Mouse (Mus musculus) midbrain, postnatal 0 days (tissue): Measurements from ENCODE around the gene Olfr159. TPM values are rescaled to one million over a fixed set of nuclear protein-coding genes. Genes with fewer than 3 reads are reported as not detected.

Experiments
- ATAC-seq: fragments of 200-750 bp; cut with Nextera tagmentation; 2 replicates; pipeline ENCODE4 v1.8.0; 2017; ENCODE audit warnings: moderate number of reproducible peaks, mild to moderate bottlenecking, moderate TSS enrichment, moderate library complexity; ENCODE audit not compliant: low FRiP score
- DNase-seq: peaks from one replicate; pipeline ENCODE4 v3.0.0-alpha.2; 2015; ENCODE audit warnings: low spot score
- H3K27ac ChIP-seq: fragments of 300-500 bp; sonication (generic); 2 replicates; pipeline ENCODE4 v1.5.1; 2014; ENCODE audit warnings: low read depth, mild to moderate bottlenecking, low read length, mixed read lengths
- H3K27me3 ChIP-seq: fragments of 300-500 bp; sonication (generic); 2 replicates; pipeline ENCODE4 v1.6.1; 2014; ENCODE audit warnings: low read length, control low read depth, mixed read lengths; ENCODE audit not compliant: insufficient read depth
- H3K36me3 ChIP-seq: fragments of 300-500 bp; sonication (generic); 2 replicates; pipeline ENCODE4 v1.6.1; 2014; ENCODE audit warnings: low read length, control low read depth, mixed read lengths; ENCODE audit not compliant: insufficient read depth
- H3K4me1 ChIP-seq: fragments of 300-500 bp; sonication (generic); 2 replicates; pipeline ENCODE4 v1.6.1; 2014; ENCODE audit warnings: mild to moderate bottlenecking, control low read depth, antibody characterized with exemption, low read length, mixed read lengths; ENCODE audit not compliant: insufficient read depth
- H3K4me2 ChIP-seq: fragments of 300-500 bp; sonication (generic); 2 replicates; pipeline ENCODE4 v1.6.1; 2014; ENCODE audit warnings: low read depth, mild to moderate bottlenecking, low read length, mixed read lengths; ENCODE audit not compliant: poor library complexity, severe bottlenecking
- H3K4me3 ChIP-seq: fragments of 300-500 bp; sonication (generic); 2 replicates; pipeline ENCODE4 v1.5.1; 2014; ENCODE audit warnings: low read depth, mild to moderate bottlenecking, low read length, moderate library complexity
- H3K9ac ChIP-seq: fragments of 300-500 bp; sonication (generic); replicated peaks from 2 replicates; pipeline ENCODE4 v1.6.1; 2014; ENCODE audit warnings: mild to moderate bottlenecking, low read length, moderate library complexity, mixed read lengths; ENCODE audit not compliant: poor library complexity, severe bottlenecking
- H3K9me3 ChIP-seq: fragments of 300-500 bp; sonication (generic); 2 replicates; pipeline ENCODE4 v1.6.1; 2016; ENCODE audit warnings: low read length, control low read depth
- CTCF ChIP-seq: IDR thresholded peaks from 2 replicates; pipeline ENCODE4 v1.5.1; 2016; ENCODE audit warnings: antibody characterized with exemption, mild to moderate bottlenecking
- WGBS: fragments of 180-500 bp; shearing (Covaris S2); extraction: QIAGEN DNeasy Blood & Tissue Kit; methylation state at CpG from one replicate; pipeline ENCODE4 v1.1.7; 2014; 5-methylcytosine and 5-hydroxymethylcytosine counted together
- polyA plus RNA-seq: library from polyadenylated mRNA; unstranded; fragments of >200 nt; fragmentation: Nextera tagmentation; extraction: Ambion mirVana; gene quantifications from 2 replicates; pipeline ENCODE4 v1.2.1, GENCODE M21; 2015
- total RNA-seq: library from RNA; depleted of rRNA; stranded (reverse); fragments of >200 nt; gene quantifications from 2 replicates; pipeline ENCODE4 v1.2.3, GENCODE M21; 2014; rRNA removed

The Olfr159 gene
- total and polyA plus RNA-seq, 2 experiments from 2014 or later, result not detected

- TF ChIP-seq CTCF, result no peak
- Histone ChIP-seq H3K4me1 (no peaks in the 10 kb centered on the region), H3K27ac (no peak overlapping the region), H3K9me3 (no peaks in the 10 kb centered on the region), H3K4me2 (no peak overlapping the region), H3K9ac (no peak overlapping the region), H3K36me3 (no peaks in the 10 kb centered on the region), H3K4me3 (no peak overlapping the region), H3K27me3 (no peaks in the 10 kb centered on the region)
- peak; percentile 18 for DNase-seq
- 53% methylated on average over 14 of the region's 16 CpGs for WGBS
- no peak for ATAC-seq
These were observed 50.1 kb downstream of the Olfr159 start for GRCm38 (mm10) chr4:43720491-43721228.

Other genes with a start within 250 kb of the Olfr159 start
- gene Tpm2, start 247.2 kb downstream of the Olfr159 start, total RNA-seq, result 1.5 and 3.1 TPM in 2 replicates
- gene Tpm2, start 247.2 kb downstream of the Olfr159 start, polyA plus RNA-seq, result 6.2 and 6.6 TPM in 2 replicates
- gene Creb3, start 208.7 kb downstream of the Olfr159 start, total RNA-seq, result 45.4 and 50.4 TPM in 2 replicates
- gene Creb3, start 208.7 kb downstream of the Olfr159 start, polyA plus RNA-seq, result 85.2 and 91.2 TPM in 2 replicates
- gene Tln1, start 208.3 kb downstream of the Olfr159 start, total RNA-seq, result 41.3 and 44.4 TPM in 2 replicates
- gene Tln1, start 208.3 kb downstream of the Olfr159 start, polyA plus RNA-seq, result 72.4 and 75.7 TPM in 2 replicates
- gene Rgp1, start 192.3 kb downstream of the Olfr159 start, total RNA-seq, result 20.6 and 22.6 TPM in 2 replicates
- gene Rgp1, start 192.3 kb downstream of the Olfr159 start, polyA plus RNA-seq, result 12.3 and 12.4 TPM in 2 replicates
- gene Gba2, start 192.1 kb downstream of the Olfr159 start, total RNA-seq, result 29.3 and 56.4 TPM in 2 replicates
- gene Gba2, start 192.1 kb downstream of the Olfr159 start, polyA plus RNA-seq, result 47.5 and 50.6 TPM in 2 replicates
- gene Msmp, start 186.5 kb downstream of the Olfr159 start, total RNA-seq, result not detected in 2 replicates
- 1.4 and 2.5 TPM in 2 replicates for gene Msmp, start 186.5 kb downstream of the Olfr159 start, polyA plus RNA-seq
- gene Npr2, start 139.1 kb downstream of the Olfr159 start, total RNA-seq, result 28.2 and 30.5 TPM in 2 replicates
- 8.1 and 8.6 TPM in 2 replicates for gene Npr2, start 139.1 kb downstream of the Olfr159 start, polyA plus RNA-seq
- gene Spag8, start 117.4 kb downstream of the Olfr159 start, total RNA-seq, result 9.3 and 10.2 TPM in 2 replicates
- gene Spag8, start 117.4 kb downstream of the Olfr159 start, polyA plus RNA-seq, result 7.3 and 8.5 TPM in 2 replicates
- 51.6 and 60.7 TPM in 2 replicates for gene Hint2, start 114.5 kb downstream of the Olfr159 start, total RNA-seq
- 80.1 and 83.1 TPM in 2 replicates for gene Hint2, start 114.5 kb downstream of the Olfr159 start, polyA plus RNA-seq
- gene Tmem8b, start 102.0 kb downstream of the Olfr159 start, total RNA-seq, result 28.7 and 30.0 TPM in 2 replicates
- gene Tmem8b, start 102.0 kb downstream of the Olfr159 start, polyA plus RNA-seq, result 9.3 and 13.7 TPM in 2 replicates
- gene Fam221b, start 101.9 kb downstream of the Olfr159 start, total RNA-seq, result 0.09 TPM in 1 of 2 replicates, not detected in the other
- 1.4 and 1.5 TPM in 2 replicates for gene Fam221b, start 101.9 kb downstream of the Olfr159 start, polyA plus RNA-seq
- 0.09 TPM in 1 of 2 replicates, not detected in the other for gene Olfr70, start 70.2 kb downstream of the Olfr159 start, total RNA-seq
- not detected in 2 replicates for gene Olfr70, start 70.2 kb downstream of the Olfr159 start, polyA plus RNA-seq
- not detected in 2 replicates for gene Olfr71, start 60.8 kb downstream of the Olfr159 start, total RNA-seq
- gene Olfr71, start 60.8 kb downstream of the Olfr159 start, polyA plus RNA-seq, result not detected in 2 replicates
- gene Hrct1, start 43.8 kb downstream of the Olfr159 start, total RNA-seq, result 1.1 TPM in 2 replicates
- gene Hrct1, start 43.8 kb downstream of the Olfr159 start, polyA plus RNA-seq, result 0.72 and 1.1 TPM in 2 replicates
- not detected in 2 replicates for gene Spaar, start 41.0 kb downstream of the Olfr159 start, total RNA-seq
- 0.07 and 0.28 TPM in 2 replicates for gene Spaar, start 41.0 kb downstream of the Olfr159 start, polyA plus RNA-seq
- gene Olfr156, start 52.9 kb upstream of the Olfr159 start, total RNA-seq, result not detected in 2 replicates
- not detected in 2 replicates for gene Olfr156, start 52.9 kb upstream of the Olfr159 start, polyA plus RNA-seq
- gene Olfr157, start 69.2 kb upstream of the Olfr159 start, total RNA-seq, result not detected in 2 replicates
- gene Olfr157, start 69.2 kb upstream of the Olfr159 start, polyA plus RNA-seq, result not detected in 2 replicates
- gene Olfr155, start 80.6 kb upstream of the Olfr159 start, total RNA-seq, result not detected in 2 replicates
- not detected in 2 replicates for gene Olfr155, start 80.6 kb upstream of the Olfr159 start, polyA plus RNA-seq
- 6.0 and 7.0 TPM in 2 replicates for gene Reck, start 104.5 kb upstream of the Olfr159 start, total RNA-seq
- 3.8 and 3.9 TPM in 2 replicates for gene Reck, start 104.5 kb upstream of the Olfr159 start, polyA plus RNA-seq
- gene Glipr2, start 186.4 kb upstream of the Olfr159 start, total RNA-seq, result 18.2 and 20.7 TPM in 2 replicates
- gene Glipr2, start 186.4 kb upstream of the Olfr159 start, polyA plus RNA-seq, result 16.3 and 16.5 TPM in 2 replicates
- 0.33 and 0.49 TPM in 2 replicates for gene Ccin, start 212.5 kb upstream of the Olfr159 start, total RNA-seq
- gene Ccin, start 212.5 kb upstream of the Olfr159 start, polyA plus RNA-seq, result not detected in 2 replicates
- 539 and 562 TPM in 2 replicates for gene Clta, start 233.4 kb upstream of the Olfr159 start, total RNA-seq
- gene Clta, start 233.4 kb upstream of the Olfr159 start, polyA plus RNA-seq, result 380 and 390 TPM in 2 replicates